Mouse (Mus musculus): ENCODE results near the gene Adgrv1.

Adgrv1 gene

DNA sequence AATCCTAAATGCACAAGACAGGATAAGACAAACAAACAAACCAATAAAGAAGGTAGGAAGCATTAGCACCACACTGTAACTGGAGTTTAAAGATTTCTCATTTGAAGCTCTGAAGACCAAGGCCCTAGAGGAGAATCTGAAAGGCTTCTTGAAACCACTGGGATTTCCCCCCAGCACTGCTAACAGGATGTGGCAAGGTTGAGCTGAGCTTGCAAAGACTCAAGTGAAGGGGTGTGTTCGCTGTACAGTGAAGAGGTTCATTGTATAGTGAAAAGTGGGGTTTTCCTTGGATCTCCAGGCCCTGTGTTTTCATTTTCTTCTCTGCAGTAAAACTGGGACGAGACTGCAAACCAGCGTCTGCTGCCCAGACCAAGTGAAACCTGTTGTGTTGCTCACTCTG lies 456.9 kb downstream of the Adgrv1 start:
- no peak for DNase-seq (ENCODE audit: inconsistent age in 2 of 2, low spot score in 1 of 2)

DNA sequence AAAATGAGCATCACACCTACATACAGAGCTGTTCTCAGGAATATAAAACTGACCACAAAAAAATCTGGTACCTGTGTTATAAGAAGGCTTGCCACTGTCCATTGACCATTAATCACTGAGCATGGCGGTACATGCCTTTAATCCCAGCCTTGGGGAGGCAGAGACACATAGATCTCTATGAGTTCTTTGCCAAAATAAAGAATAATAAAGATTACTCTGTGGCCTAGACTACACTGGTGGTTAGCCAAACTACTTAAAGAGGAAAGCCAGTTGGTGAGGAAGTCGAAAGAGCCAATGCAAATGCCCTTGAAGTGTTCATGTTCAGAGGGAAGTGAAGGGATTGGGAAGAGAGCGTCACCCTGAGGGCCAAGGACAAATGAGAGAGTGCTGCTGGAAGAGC lies 461.8 kb downstream of the Adgrv1 start:
- peak in 1 of 2 experiments; percentile 36 for DNase-seq (ENCODE audit: inconsistent age in 2 of 2, low spot score in 1 of 2)

DNA sequence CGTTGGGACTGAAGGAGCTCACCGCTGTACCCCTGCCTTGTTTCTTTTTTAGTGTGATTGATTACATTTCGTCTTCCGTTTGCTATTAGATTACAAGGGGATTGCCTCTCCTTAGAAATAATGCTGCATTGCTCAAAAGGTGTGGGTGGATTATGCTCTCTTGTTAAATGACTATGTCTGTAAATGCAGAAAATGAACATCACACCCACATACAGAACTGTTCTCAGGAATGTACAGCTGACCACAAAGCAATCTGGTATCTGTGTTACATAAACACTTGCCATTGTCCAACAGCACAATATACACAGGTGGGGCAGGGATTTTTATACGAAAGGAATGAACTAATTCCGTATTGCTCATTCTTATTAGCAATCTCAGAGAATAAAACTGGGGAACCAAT lies 465.5 kb downstream of the Adgrv1 start:
- DNase-seq (ENCODE audit: inconsistent age in 2 of 2, low spot score in 1 of 2) = no peak

DNA sequence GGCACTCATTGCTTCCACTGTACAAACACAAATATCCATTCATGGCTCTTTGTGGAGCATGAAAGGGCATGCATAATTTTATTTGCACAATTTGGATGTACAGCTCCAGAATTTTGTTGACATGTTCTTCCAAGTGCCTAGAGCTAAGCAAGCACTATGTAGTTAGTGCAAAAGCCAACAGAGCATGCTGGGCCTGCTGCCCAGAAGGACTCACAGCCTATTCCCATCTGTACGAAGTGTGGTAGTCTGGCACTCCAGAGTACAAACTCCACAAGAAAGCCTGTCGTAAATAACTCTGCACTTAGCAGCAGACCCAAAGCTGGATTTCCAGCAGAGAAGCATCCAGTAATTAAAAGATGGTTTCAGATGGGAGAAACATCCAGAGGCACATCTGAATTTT lies 473.1 kb downstream of the Adgrv1 start:
- no peak for DNase-seq (ENCODE audit: inconsistent age in 2 of 2, low spot score in 1 of 2)

DNA sequence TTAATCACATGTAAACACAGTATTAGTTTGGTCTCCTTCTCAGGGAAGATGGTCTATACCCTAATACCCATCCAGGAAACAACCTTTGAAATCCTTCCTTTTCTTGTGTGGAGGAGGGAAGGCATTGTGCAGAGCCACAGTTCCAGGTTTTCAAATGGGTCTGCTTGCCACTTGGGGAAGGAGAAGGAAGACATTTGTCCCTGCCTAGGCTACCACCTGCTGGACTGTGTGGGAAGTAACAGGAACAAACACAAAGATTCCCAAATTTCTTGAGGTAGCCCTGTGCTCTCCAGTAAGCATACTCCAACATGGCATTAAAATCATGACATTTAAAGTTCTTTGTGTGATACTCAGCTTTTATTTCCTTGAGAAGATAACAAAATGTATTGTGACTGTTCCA lies 477.6 kb downstream of the Adgrv1 start:
- peak; percentile 57 to 85 for DNase-seq (ENCODE audit: inconsistent age in 2 of 2, low spot score in 1 of 2)

DNA sequence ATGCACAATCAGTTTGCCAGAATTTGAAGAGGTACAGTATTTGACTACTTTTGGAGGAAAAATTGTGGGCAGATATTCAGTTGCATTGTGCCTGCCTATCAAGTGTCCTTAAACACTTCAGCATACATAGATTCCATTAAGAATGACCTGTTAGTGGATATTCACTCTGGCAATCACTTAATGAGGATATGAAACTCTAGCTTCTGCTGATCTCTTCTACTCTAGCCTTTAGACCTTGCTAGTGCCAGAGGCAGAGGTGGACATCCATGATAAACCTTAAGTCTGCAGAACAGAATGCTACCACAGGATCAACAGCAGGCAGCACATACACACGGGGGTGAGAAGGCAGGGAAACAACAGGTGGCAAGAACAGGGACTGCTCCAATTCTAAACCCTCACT lies 488.5 kb downstream of the Adgrv1 start:
- no peak for DNase-seq (ENCODE audit: inconsistent age in 2 of 2, low spot score in 1 of 2)

DNA sequence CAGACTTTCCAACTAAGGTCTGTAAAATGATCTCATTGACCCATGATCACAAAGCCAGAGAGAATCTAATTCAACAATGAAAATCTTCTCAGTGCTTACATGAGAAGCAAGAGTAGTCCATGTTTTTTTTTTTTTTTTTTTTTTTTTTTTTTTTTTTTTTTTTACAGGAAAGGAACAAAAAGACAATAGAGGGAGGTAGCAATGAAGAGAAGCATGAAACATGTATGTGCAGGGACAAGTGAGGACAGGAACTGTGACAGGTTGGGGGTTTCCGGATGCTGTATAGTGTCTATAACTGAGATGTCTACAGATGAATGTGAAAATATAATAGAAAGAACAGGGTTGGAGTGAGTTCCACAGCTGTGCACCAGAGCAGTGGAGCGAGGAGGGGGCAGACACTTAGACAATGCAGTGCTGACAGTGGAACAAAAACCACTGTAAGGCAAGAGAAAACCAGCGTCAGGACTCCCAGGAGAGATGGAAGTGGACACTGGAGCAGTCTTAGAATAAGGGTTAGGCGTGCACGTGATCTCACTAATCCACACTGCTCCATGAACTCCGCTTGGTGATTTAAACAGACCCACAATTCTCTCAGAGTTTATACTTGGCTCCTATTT lies 490.6 kb downstream of the Adgrv1 start:
- DNase-seq (ENCODE audit: inconsistent age in 2 of 2, low spot score in 1 of 2) = no peak

DNA sequence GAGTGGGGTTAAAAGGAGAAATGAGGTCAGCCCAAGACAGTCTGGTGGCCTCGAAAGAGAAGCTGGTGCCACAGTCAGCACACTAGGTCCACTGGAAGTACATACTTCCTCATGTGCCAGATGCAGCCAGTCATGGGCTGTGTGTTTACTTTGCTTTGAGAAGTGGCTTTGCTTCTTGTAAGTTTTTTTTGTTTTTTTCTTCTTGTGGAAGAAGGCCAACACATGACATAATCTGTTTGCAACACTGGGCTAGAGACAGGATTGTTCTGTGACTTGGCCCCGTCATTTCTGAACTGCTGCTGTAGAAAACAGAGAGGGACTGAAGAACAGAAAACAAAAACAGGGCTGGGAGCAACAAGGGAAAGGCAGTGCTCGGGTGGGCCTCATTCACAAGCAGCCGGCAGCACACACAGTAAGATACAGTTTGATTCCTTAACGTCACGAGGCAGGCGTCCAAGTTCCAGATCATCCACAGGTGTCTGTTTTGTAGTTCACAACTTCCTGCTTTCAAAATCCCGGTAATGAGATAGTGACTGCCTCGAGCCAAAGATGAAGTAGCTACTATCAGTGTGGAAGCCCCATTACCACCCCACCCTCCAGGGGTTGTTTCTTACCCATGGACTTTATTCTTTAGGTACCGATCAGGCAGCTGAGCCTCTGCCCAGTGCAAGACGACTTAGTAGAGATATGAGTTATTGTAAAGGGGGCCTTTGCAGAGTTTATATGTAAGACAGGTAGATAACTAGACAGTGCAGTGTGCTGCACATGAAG lies 496.1 kb downstream of the Adgrv1 start:
- peak; percentile 44 to 86 for DNase-seq (ENCODE audit: inconsistent age in 2 of 2, low spot score in 1 of 2)

DNA sequence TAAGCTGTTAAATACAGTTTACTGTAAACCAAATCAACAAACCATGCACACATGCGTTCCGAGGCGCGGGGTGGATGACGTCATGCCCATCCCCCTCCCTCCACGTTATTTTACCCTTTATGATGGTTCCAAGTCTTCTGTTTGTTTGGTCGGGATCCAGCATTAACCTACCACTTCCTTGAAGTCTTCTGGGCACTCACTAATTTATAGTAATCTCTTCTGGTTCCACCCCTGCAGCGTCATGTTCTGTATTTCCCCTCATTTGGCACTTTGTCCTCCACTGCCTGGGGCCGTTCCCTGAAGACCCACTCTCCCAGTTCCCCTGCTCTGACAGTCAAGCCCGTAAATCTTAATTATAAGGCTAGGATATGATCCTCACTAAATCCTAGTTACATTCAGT lies 497.0 kb downstream of the Adgrv1 start:
- DNase-seq (ENCODE audit: inconsistent age in 2 of 2, low spot score in 1 of 2) = no peak

DNA sequence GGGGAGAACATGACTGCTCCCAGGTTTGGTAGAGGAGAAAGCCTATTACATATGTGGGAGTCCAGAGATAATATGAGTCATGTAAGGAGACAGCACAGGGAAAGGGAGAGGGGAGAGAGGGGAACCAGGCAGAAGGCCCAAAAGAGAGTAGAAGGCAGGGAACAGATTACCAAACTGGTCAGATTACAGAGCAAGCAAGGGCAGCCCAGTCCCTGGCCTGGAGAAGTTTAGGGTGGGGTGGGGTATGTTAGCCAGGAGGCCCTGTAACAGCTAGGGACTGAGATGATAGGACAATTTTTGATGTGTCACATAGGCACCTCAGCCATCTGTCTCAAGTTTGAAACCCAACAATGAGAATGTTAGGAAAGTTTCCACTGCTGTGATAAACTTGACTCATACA lies 498.5 kb downstream of the Adgrv1 start:
- no peak for DNase-seq (ENCODE audit: inconsistent age in 2 of 2, low spot score in 1 of 2)

DNA sequence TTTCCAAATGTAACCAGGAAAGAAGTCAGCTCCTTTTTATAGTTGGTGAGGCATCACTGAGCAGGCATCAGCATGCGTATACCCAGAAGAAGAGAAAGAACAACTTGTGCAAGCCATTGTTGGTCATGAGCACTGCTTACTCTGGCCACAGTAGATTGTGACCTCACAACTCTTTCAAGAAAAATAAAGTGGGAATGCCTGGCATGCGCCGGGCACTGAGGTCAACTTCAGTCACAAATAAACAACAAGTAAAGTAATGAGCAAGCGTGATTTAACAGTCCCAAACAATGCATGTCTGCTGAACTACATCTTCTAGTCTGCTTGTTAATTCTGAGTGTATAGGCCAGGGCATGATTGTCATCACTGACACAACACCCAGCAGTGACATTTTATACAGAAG lies 499.6 kb downstream of the Adgrv1 start:
- peak in 1 of 2 experiments; percentile 42 for DNase-seq (ENCODE audit: inconsistent age in 2 of 2, low spot score in 1 of 2)

DNA sequence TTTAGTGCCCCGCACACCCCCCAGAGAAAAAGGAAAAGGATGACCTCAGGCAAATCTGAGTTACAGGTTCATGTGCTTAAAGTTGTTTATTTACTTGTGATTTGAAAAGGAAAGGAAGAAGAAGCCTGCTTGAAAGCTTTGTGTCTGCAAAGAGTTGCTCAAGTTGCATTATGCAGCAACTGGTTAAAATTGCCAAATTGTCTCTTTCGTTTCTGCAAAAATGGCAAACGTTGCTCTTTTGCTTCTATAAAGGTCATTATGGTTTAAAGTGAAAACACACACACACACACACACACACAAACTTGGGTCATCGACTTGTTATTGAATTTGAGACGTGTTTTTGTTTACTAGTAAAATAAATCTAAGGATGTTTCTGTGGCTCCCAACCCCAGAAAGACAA lies 500.3 kb downstream of the Adgrv1 start:
- peak in 1 of 2 experiments; percentile 43 for DNase-seq (ENCODE audit: inconsistent age in 2 of 2, low spot score in 1 of 2)

DNA sequence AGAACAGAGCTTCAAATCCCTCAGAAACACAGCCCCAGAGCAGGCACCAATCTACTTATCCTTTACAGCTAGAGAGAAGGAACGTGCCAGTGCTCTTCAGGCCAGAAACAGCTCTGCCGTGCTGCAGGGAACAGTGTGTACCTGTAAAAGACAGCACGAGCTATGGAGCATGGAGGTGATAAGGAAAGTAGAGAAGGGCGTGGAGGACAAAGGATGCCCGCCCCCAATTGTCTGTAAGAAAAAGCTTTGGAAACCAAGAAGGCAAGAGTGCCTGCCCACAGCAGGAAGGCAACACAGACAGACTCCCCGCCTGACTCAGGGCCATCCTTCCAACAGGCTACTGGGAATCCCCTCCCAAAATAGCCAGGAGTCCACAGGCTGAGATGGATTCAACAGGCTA lies 501.1 kb downstream of the Adgrv1 start:
- DNase-seq (ENCODE audit: inconsistent age in 2 of 2, low spot score in 1 of 2) = peak in 1 of 2 experiments; percentile 43

DNA sequence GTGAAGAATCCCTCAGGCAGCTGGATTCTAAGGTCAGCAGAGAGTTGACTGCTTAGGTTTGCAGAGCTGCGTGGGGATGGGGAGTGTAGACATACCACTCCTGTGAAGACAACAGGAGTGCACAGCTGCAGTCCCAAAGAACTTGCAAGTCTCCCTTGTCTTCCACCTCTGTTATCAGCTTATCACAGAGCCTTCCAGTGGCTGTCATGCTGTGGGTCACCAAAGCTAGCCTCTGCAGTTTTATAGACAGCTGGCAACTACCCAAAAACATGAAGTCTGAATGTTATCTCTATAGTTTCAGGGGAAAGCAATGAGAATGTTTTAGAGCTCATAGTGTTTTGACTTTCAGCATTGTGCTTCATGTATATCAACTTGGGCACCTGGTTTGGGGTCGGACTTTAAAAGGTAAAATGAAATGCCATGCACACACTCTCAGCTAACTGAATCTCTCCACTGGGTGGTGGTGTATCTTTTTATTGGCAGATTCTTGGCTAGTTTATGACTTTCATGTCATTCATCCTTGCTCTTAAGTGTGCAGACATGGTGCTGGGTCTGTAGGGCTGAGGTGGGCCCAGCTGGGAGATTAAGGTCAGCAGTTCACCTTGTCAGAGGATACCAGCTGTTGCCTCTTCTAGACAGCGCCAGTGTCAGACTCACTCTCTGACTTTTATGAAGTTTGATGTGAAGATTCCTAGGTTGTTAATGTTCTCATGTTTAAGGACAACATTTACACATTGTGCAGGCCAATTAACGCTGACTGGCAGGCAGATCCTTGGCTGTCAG lies 502.0 kb downstream of the Adgrv1 start:
- DNase-seq (ENCODE audit: inconsistent age in 2 of 2, low spot score in 1 of 2) = no peak

DNA sequence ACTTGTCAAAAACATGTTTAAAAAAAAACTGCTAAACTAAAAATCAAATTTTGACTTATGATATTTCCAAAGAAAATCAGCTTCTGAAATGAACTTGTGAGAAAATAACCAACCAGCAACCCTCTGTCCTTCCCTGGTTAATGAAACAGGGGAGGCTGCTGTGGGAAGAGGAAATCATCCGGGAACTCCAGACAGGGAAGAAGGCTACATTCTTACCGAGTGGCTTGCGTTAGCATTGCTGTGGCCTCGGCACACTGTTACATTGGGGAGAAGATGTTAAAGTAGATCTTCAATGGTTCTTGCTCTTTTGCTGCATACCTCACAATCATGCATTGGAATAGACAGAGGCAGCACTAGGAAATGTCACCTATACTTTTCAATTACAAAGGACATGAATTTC lies 507.1 kb downstream of the Adgrv1 start:
- DNase-seq (ENCODE audit: inconsistent age in 2 of 2, low spot score in 1 of 2) = no peak

DNA sequence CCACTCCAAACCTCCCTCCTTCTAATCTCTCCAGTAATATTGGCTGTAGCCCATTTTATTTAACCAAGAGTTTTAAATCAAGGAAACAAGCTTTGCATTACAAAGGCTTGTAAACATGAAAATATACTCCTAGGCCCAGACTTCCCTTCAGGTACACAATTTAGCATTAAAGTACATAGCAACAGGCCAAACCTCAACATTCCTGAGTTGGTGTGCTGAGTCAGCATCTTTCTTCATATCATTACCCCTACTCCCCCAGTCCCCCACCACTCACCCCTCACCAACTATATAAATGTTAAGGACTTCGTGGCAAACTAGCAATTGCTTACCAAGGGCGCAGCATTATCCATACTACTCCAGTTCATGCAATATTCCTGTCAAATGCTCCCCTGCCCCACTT lies 510.7 kb downstream of the Adgrv1 start:
- DNase-seq (ENCODE audit: inconsistent age in 2 of 2, low spot score in 1 of 2) = no peak

DNA sequence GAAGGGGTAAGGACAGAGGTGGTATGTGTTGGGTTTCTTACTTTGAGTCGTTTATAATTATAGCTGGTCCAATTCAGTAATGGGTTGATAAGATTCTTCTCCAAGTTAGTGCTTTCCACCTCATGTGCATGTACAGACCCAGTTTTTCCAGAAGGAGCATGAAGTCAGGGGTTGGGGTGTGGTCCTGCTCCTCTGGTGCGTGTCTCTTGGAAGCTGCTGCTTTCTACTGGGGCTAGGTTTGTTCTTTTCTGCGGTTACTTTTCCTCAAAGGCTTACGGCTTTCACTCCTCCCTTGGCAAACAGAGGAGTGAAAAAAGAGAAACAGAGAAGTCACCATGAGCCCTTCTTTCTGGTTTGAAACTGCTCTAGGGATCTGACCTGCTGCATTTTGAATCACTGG lies 522.5 kb downstream of the Adgrv1 start:
- no peak for DNase-seq (ENCODE audit: inconsistent age in 2 of 2, low spot score in 1 of 2)

DNA sequence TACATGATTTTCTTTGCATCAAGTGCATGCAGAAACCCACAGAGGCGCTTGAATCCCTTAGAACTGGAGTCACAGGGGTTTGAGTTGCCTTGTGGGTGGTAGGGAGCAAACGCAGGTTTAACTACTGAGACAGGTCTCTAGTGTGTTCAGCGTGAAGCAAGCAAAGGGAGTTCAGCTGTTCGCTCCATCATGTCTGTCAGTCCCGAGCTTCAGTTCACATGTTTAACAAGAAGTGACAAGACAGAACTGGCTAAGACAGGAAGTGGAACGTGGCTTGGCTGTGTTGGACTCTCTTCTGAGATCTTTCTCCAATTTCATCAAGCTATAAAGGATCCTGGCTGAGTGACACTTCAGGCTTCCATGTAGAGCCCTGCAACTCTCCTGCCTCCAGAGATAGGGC lies 523.3 kb downstream of the Adgrv1 start:
- no peak for DNase-seq (ENCODE audit: inconsistent age in 2 of 2, low spot score in 1 of 2)

DNA sequence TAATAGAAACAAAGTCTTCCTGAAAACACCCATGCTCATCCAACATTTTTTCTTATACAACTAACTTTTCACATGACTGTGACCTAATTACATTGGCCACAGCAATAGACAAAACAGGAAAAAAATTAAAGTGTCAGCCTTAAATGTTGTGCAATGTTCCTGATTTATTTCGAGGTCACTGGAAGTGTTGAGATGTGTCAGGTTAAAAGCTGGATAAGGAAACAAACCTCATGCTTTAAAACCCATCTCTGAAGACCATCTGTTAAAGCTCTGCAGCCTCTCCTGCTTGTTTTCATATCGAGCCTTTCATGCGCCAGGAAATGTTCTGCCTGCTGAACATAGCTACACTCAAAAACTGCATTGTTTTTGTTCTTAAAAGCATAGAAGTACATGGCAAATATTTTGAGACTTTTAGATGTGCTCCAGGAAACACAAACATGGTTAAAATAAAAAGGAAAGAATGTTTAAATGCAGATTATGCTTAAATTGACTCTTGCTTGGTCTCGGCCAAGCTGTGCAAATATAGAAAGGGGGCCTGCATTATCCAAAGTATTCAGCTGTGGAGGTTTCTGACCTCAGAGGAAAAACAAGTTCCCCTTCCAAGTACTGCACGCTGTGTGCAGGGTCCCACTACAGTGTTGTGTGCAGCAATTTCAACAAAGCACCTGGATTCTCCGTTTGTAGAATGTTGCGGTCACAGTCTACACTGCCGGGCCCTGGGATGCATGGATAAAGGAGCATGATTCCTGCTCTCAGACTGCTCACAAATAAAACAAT lies 524.2 kb downstream of the Adgrv1 start:
- peak in 1 of 2 experiments; percentile 70 for DNase-seq (ENCODE audit: inconsistent age in 2 of 2, low spot score in 1 of 2)

DNA sequence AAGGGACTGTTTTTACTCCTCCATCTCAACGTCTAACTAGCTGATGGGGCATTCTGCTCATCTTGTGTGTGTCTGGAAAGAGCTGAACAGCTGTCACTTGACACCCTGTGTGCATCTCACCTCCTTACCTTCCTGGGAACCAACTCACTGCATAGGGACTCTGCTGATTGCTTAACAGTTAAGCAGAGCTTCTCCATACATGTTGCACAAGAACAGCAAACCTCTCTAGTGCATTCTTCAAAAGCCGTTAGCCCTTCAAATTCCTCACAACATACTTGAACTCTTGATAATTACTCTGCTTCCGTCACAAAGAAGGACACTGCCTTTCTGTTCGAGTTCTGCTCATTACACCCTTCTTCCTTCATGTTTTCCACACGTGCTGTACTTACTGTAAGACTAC lies 525.5 kb downstream of the Adgrv1 start:
- DNase-seq (ENCODE audit: inconsistent age in 2 of 2, low spot score in 1 of 2) = no peak

DNA sequence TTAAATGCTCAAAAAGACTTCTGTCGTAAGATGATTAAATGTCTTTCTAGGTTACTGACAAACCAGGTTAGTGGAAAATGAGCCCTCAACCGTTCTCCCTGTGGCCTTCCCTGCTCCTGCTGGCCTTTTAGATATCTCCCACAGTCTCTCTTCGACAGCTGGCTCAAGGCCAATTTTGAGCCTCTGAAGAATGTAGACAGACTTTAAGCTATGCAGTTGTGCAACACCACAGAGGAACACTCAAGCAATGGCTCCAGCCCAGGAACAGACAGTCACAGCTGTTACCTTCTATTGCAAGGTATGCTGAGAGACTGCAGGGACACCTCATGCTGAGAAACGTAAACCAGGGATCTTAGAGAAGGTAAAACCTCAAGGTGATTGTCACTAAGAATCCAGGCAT lies 529.2 kb downstream of the Adgrv1 start:
- DNase-seq (ENCODE audit: inconsistent age in 2 of 2, low spot score in 1 of 2) = peak; percentile 78 to 87

All from adrenal gland, adult (tissue).